Mouse (Mus musculus): Measurements from ENCODE around the gene Sgo2a. TPM values are rescaled to one million over a fixed set of nuclear protein-coding genes. Genes with fewer than 3 reads are reported as not detected.

Sgo2a gene
- polyA plus RNA-seq, 1 experiment, result 0.63 TPM

DNA sequence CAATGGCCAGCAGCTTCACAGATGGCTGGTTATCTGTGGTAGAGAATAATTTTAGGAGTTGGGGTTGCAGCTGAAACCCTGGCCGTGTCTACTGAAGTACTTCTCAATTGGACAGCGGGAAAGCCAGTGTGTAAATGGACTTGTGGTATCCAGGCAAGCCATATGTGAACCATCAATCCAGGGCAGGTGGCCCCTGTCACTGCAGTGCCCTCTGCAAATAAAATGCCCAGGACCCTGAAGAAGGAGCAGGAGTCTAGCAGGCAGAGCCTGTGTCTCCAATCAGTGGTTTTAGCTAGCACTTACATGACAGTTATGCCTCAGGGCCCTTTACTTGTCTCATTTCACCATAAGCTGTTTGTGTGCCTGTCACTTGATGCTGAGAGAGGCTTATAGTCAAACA is 76.6 kb downstream of the Sgo2a start:
- Histone ChIP-seq H3K27ac (ENCODE audit: insufficient read depth, low read length) (no peak overlapping the region), H3K4me3 (ENCODE audit: insufficient read depth, low read length) (no peak overlapping the region), H3K4me1 (ENCODE audit: control insufficient read depth, insufficient read depth, low read length) (no peaks in the 10 kb centered on the region; the same call in 1 of the 2 replicates)
- TF ChIP-seq CTCF (IDR thresholded peaks at IDR 0.05; ENCODE audit: extremely low read depth, insufficient read depth, low read length) (no peak), POLR2A (IDR thresholded peaks at IDR 0.05; ENCODE audit: extremely low read depth, insufficient read depth, low read length) (no peak)

DNA sequence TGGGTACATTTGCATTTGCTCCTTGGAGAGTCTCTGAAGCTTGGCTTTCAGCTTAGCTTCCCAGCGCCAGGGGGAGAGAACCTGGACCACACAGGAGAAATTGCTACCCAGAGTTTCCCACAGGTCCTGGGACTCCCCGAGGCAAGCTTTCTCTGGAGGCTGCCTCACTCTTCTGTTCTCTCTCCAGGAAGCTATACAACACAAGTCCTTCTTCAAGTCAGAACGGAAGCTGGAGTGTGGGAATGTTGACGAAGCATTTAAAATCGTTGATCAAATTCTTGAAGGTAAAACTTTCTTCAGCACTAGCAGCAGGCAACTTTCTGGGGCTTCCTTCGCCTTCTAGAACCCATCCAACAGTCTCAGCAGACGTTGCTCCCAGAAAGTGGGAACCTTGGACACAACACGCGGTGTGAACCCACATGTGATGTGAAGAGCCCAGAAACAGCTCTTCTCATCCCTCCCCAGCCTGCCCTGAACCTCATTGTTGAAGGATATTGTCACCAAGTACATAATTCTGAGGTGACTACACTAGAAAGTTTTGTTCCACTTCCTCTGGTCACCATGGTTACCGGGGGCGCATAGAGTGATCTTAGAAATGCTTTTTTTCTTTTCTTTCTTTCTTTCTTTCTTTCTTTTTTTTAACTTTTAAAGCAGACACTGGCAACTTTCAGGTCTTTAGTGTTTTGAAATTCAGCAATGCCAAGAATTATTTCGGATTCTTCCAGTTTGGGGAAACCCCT is 77.4 kb downstream of the Sgo2a start:
- TF ChIP-seq CTCF (IDR thresholded peaks at IDR 0.05; ENCODE audit: extremely low read depth, insufficient read depth, low read length) (no peak), POLR2A (IDR thresholded peaks at IDR 0.05; ENCODE audit: extremely low read depth, insufficient read depth, low read length) (no peak)
- no peaks in the 10 kb centered on the region; the same call in 1 of the 2 replicates for H3K4me1 ChIP-seq (ENCODE audit: control insufficient read depth, insufficient read depth, low read length)
- H3K4me3 ChIP-seq (ENCODE audit: insufficient read depth, low read length), result no peak overlapping the region
- no peak overlapping the region for H3K27ac ChIP-seq (ENCODE audit: insufficient read depth, low read length)

GRCm38 (mm10) chr1:58074266-58074665 is 78.5 kb downstream of the Sgo2a start:
- TF ChIP-seq POLR2A (IDR thresholded peaks at IDR 0.05; ENCODE audit: extremely low read depth, insufficient read depth, low read length) (no peak), CTCF (IDR thresholded peaks at IDR 0.05; ENCODE audit: extremely low read depth, insufficient read depth, low read length) (no peak)
- Histone ChIP-seq H3K4me1 (ENCODE audit: control insufficient read depth, insufficient read depth, low read length) (no peaks in the 10 kb centered on the region; the same call in 1 of the 2 replicates), H3K4me3 (ENCODE audit: insufficient read depth, low read length) (no peak overlapping the region), H3K27ac (ENCODE audit: insufficient read depth, low read length) (no peak overlapping the region)

Other genes with a start within 250 kb of the Sgo2a start
- gene Spats2l, start 221.8 kb upstream of the Sgo2a start, polyA plus RNA-seq (2012; rRNA removed), result 24.6 and 27.4 TPM in 2 replicates
- 21.4 and 23.6 TPM in 2 replicates for gene Kctd18, start 23.0 kb downstream of the Sgo2a start, polyA plus RNA-seq (2012; rRNA removed)
- 4.9 and 5.1 TPM in 2 replicates for gene Aox1, start 34.0 kb downstream of the Sgo2a start, polyA plus RNA-seq (2012; rRNA removed)
- 1.2 and 1.4 TPM in 2 replicates for gene Aox3, start 117.2 kb downstream of the Sgo2a start, polyA plus RNA-seq (2012; rRNA removed)
- gene Aox4, start 214.4 kb downstream of the Sgo2a start, polyA plus RNA-seq (2012; rRNA removed), result 1.0 and 1.1 TPM in 2 replicates

All from cortical plate, adult 2 months (tissue).